Mouse (Mus musculus) MEL (cell line): ENCODE data around the gene Gm37240. TPM values are rescaled to one million over a fixed set of nuclear protein-coding genes. Genes with fewer than 3 reads are reported as not detected.

Experiments
- DNase-seq: peaks from one replicate; pipeline ENCODE4 v3.0.0; 2011; ENCODE audit warnings: low read depth, low spot score
- H3K27ac ChIP-seq: 2 replicates; pipeline ENCODE4 v1.5.1; 2012; ENCODE audit warnings: low read depth, mild to moderate bottlenecking, control low read depth, low read length, moderate library complexity; ENCODE audit not compliant: control insufficient read depth
- H3K27me3 ChIP-seq, 2 experiments: fragments of 150-350 bp in 1 of 2; sonication (generic) in 1 of 2; 2 replicates each; pipeline ENCODE4 v1.6.1; 2012; ENCODE audit warnings: low read length in 2 of 2, mild to moderate bottlenecking in 2 of 2, improper control_type of control experiment in 1 of 2, moderate library complexity in 1 of 2; ENCODE audit not compliant: insufficient read depth in 2 of 2, control insufficient read depth in 1 of 2
- H3K36me3 ChIP-seq, 2 experiments: 2 replicates each; pipeline ENCODE4 v1.6.1; 2012 to 2014; ENCODE audit warnings: low read length in 2 of 2, improper control_type of control experiment in 1 of 2, inconsistent platforms in 1 of 2, mild to moderate bottlenecking in 1 of 2; ENCODE audit not compliant: insufficient read depth in 2 of 2, control insufficient read depth in 1 of 2
- H3K4me1 ChIP-seq, 2 experiments: fragments of 150-350 bp in 1 of 2; sonication (generic) in 1 of 2; 2 replicates each; pipeline ENCODE4 v1.6.1; 2012; ENCODE audit warnings: low read length in 2 of 2, improper control_type of control experiment in 1 of 2, mild to moderate bottlenecking in 1 of 2; ENCODE audit not compliant: insufficient read depth in 2 of 2, control insufficient read depth in 1 of 2
- H3K4me3 ChIP-seq, 2 experiments: fragments of 150-350 bp in 1 of 2; sonication (generic) in 1 of 2; 2 replicates each; pipeline ENCODE4 v1.5.1; 2012; ENCODE audit warnings: low read depth in 2 of 2, low read length in 2 of 2, mild to moderate bottlenecking in 2 of 2, moderate library complexity in 2 of 2, control low read depth in 1 of 2, improper control_type of control experiment in 1 of 2; ENCODE audit not compliant: control insufficient read depth in 1 of 2, insufficient read depth in 1 of 2
- H3K79me2 ChIP-seq: 2 replicates; pipeline ENCODE4 v1.6.1; 2012; ENCODE audit warnings: mild to moderate bottlenecking, low read length, moderate library complexity; ENCODE audit not compliant: control insufficient read depth, poor library complexity, insufficient read depth
- H3K9ac ChIP-seq: 2 replicates; pipeline ENCODE4 v1.6.1; 2012; ENCODE audit warnings: low read depth, mild to moderate bottlenecking, control low read depth, low read length, moderate library complexity; ENCODE audit not compliant: control insufficient read depth, poor library complexity, severe bottlenecking
- H3K9me3 ChIP-seq: fragments of 150-350 bp; sonication (generic); replicated peaks from 2 replicates; pipeline ENCODE4 v1.6.1; 2012; ENCODE audit warnings: mild to moderate bottlenecking, low read length, improper control_type of control experiment, moderate library complexity; ENCODE audit not compliant: insufficient read depth
- BHLHE40 ChIP-seq: IDR thresholded peaks from 2 replicates; pipeline ENCODE4 v1.6.1; 2012; ENCODE audit warnings: low read depth, mild to moderate bottlenecking, inconsistent platforms, low read length, improper control_type of control experiment, borderline replicate concordance
- CHD1 ChIP-seq: IDR thresholded peaks from 2 replicates; pipeline ENCODE4 v1.6.1; 2012; ENCODE audit warnings: low read depth, mild to moderate bottlenecking, inconsistent platforms, low read length, improper control_type of control experiment
- E2F4 ChIP-seq: IDR thresholded peaks from 2 replicates; pipeline ENCODE4 v1.6.1; 2011; ENCODE audit warnings: low read depth, low read length, improper control_type of control experiment, borderline replicate concordance
- GABPA ChIP-seq: IDR thresholded peaks from 2 replicates; pipeline ENCODE4 v1.6.1; 2012; ENCODE audit warnings: low read depth, mild to moderate bottlenecking, inconsistent platforms, low read length, improper control_type of control experiment, moderate library complexity
- GATA1 ChIP-seq: IDR thresholded peaks from 2 replicates; pipeline ENCODE4 v1.6.1; 2011; ENCODE audit warnings: low read depth, low read length, improper control_type of control experiment
- KAT2A ChIP-seq: conservative IDR thresholded peaks from 2 replicates; pipeline ENCODE4 v1.6.1; 2012; ENCODE audit warnings: low read depth, low read length, improper control_type of control experiment, inconsistent platforms
- MAZ ChIP-seq: IDR thresholded peaks from 2 replicates; pipeline ENCODE4 v1.6.1; 2012; ENCODE audit warnings: low read depth, mild to moderate bottlenecking, inconsistent platforms, low read length, improper control_type of control experiment
- MEF2A ChIP-seq: IDR thresholded peaks from 2 replicates; pipeline ENCODE4 v1.6.1; 2014; ENCODE audit warnings: low read depth, mild to moderate bottlenecking, inconsistent platforms, low read length, improper control_type of control experiment; ENCODE audit not compliant: poor library complexity, insufficient replicate concordance, severe bottlenecking; ENCODE audit errors: extremely low read depth
- NRF1 ChIP-seq: IDR thresholded peaks from 2 replicates; pipeline ENCODE4 v1.6.1; 2014; ENCODE audit warnings: low read depth, mild to moderate bottlenecking, inconsistent platforms, low read length, improper control_type of control experiment, moderate library complexity; ENCODE audit not compliant: poor library complexity, insufficient read depth, severe bottlenecking
- POLR2AphosphoS2 ChIP-seq: IDR thresholded peaks from 2 replicates; pipeline ENCODE4 v1.6.1; 2011; ENCODE audit warnings: low read length, improper control_type of control experiment
- RAD21 ChIP-seq: IDR thresholded peaks from 2 replicates; pipeline ENCODE4 v1.6.1; 2011; ENCODE audit warnings: mild to moderate bottlenecking, low read depth, low read length, improper control_type of control experiment
- RCOR1 ChIP-seq: IDR thresholded peaks from 2 replicates; pipeline ENCODE4 v1.6.1; 2012; ENCODE audit warnings: low read depth, mild to moderate bottlenecking, inconsistent platforms, low read length, improper control_type of control experiment
- SMC3 ChIP-seq: IDR thresholded peaks from 2 replicates; pipeline ENCODE4 v1.6.1; 2011; ENCODE audit warnings: low read depth, low read length, improper control_type of control experiment
- TBP ChIP-seq: IDR thresholded peaks from 2 replicates; pipeline ENCODE4 v1.8.0; 2011; ENCODE audit warnings: low read depth, low read length, improper control_type of control experiment
- UBTF ChIP-seq: IDR thresholded peaks from 2 replicates; pipeline ENCODE4 v1.6.1; 2012; ENCODE audit warnings: low read depth, mild to moderate bottlenecking, inconsistent platforms, low read length, improper control_type of control experiment, moderate library complexity, borderline replicate concordance; ENCODE audit not compliant: insufficient read depth
- USF1 ChIP-seq: IDR thresholded peaks from 2 replicates; pipeline ENCODE4 v1.6.1; 2014; ENCODE audit warnings: low read depth, mild to moderate bottlenecking, inconsistent platforms, low read length, improper control_type of control experiment, moderate library complexity
- ZC3H11A ChIP-seq: IDR thresholded peaks from 2 replicates; pipeline ENCODE4 v1.6.1; 2012; ENCODE audit warnings: low read depth, mild to moderate bottlenecking, inconsistent platforms, low read length, improper control_type of control experiment
- ZKSCAN1 ChIP-seq: IDR thresholded peaks from 2 replicates; pipeline ENCODE4 v1.6.1; 2012; ENCODE audit warnings: low read depth, mild to moderate bottlenecking, inconsistent platforms, low read length, improper control_type of control experiment, moderate library complexity
- ZNF384 ChIP-seq: IDR thresholded peaks from 2 replicates; pipeline ENCODE4 v1.6.1; 2012; ENCODE audit warnings: low read depth, mild to moderate bottlenecking, inconsistent platforms, low read length, improper control_type of control experiment
- polyA plus RNA-seq, 2 experiments: library from polyadenylated mRNA; stranded (reverse) in 1 of 2; unstranded in 1 of 2; fragments of >175 nt in 1 of 2; fragments of >200 nt in 1 of 2; gene quantifications; 2 replicates each; pipeline versions ENCODE4 v1.2.1 to v1.2.4; 2012; ENCODE audit warnings: low replicate concordance in 2 of 2, low read depth in 1 of 2; ENCODE audit not compliant: insufficient read length in 2 of 2, insufficient read depth in 1 of 2, missing spikeins in 1 of 2
- total RNA-seq: library from RNA; depleted of rRNA; stranded (reverse); fragments of 300-350 nt; gene quantifications from 2 replicates; pipeline ENCODE4 v1.2.3, GENCODE M21; 2012

Gene Gm37240
- total and polyA plus RNA-seq, 3 experiments, result 0.04 TPM; not detected in 2

DNA sequence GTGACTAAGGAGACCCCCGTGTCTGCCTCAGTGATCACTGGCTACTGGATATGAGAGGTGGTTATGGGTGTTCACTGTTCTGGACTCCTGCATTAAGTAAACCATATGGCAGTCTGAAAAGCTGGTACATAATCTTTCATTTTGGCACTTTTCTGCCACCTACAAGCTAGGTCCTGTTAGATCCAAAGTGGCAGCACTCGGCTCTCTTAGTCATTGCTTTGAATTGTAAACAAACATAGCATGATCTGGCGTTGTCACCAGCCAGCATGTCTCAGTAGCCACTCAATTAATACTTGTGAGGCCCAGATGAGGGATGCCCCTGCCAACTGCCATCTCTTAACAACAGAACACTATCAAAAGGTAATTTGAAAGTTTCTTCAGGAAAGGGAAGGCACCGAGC is 904.6 kb downstream of the Gm37240 start:
- no peak overlapping the region for H3K4me3 ChIP-seq
- no peaks in the 10 kb centered on the region for H3K4me1 ChIP-seq
- H3K79me2 ChIP-seq, result no peaks in the 10 kb centered on the region
- no peaks in the 10 kb centered on the region for H3K9me3 ChIP-seq
- no peaks in the 10 kb centered on the region for H3K27me3 ChIP-seq
- DNase-seq, result no peak
- TF ChIP-seq MAZ, result no peak
- no peak for TF ChIP-seq E2F4
- no peak for TF ChIP-seq UBTF
- TF ChIP-seq MEF2A, result no peak
- TF ChIP-seq KAT2A, result no peak
- TF ChIP-seq RAD21, result no peak
- no peak for TF ChIP-seq USF1
- TF ChIP-seq BHLHE40, result no peak
- TF ChIP-seq ZNF384, result no peak
- TF ChIP-seq CHD1, result no peak
- no peak for TF ChIP-seq SMC3
- no peak overlapping the region for H3K9ac ChIP-seq
- no peaks in the 10 kb centered on the region for H3K36me3 ChIP-seq
- H3K27ac ChIP-seq, result no peak overlapping the region

DNA sequence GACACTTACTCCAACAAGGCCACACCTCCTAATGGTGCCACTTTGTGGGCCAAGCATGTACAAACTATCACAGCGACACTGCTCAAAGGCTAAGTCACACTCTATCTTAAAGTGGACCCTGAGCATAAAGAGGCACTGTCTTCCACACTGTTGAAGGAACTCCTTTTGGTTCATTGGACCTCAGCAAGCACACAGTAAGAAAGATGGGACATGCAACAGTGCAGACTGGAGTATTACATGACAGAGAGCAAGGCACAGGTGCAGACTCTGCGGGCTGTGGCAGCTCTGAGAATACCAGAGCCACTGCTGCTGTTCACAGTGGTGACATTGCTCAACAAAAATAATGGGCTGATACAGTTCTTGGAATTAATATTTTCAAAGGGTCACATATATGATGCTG is 907.2 kb downstream of the Gm37240 start:
- H3K27ac ChIP-seq, result no peak overlapping the region
- no peaks in the 10 kb centered on the region for H3K4me1 ChIP-seq
- H3K9me3 ChIP-seq, result no peaks in the 10 kb centered on the region
- no peak overlapping the region for H3K9ac ChIP-seq
- TF ChIP-seq POLR2AphosphoS2, result no peak
- TF ChIP-seq E2F4, result no peak
- no peak for TF ChIP-seq ZC3H11A
- no peak for TF ChIP-seq GATA1
- no peak for TF ChIP-seq ZKSCAN1
- TF ChIP-seq GABPA, result no peak
- TF ChIP-seq TBP, result no peak
- TF ChIP-seq RCOR1, result no peak
- no peak for TF ChIP-seq UBTF
- TF ChIP-seq NRF1, result no peak
- H3K4me3 ChIP-seq, result no peak overlapping the region
- no peaks in the 10 kb centered on the region for H3K27me3 ChIP-seq
- no peaks in the 10 kb centered on the region for H3K79me2 ChIP-seq
- DNase-seq, result no peak
- H3K36me3 ChIP-seq, result no peaks in the 10 kb centered on the region
